Mouse (Mus musculus): ENCODE results near the gene Clptm1. TPM values are rescaled to one million over a fixed set of nuclear protein-coding genes. Genes with fewer than 3 reads are reported as not detected.

The Clptm1 gene
- polyA plus RNA-seq, 1 experiment from 2014 or later = 94.7 TPM

DNA sequence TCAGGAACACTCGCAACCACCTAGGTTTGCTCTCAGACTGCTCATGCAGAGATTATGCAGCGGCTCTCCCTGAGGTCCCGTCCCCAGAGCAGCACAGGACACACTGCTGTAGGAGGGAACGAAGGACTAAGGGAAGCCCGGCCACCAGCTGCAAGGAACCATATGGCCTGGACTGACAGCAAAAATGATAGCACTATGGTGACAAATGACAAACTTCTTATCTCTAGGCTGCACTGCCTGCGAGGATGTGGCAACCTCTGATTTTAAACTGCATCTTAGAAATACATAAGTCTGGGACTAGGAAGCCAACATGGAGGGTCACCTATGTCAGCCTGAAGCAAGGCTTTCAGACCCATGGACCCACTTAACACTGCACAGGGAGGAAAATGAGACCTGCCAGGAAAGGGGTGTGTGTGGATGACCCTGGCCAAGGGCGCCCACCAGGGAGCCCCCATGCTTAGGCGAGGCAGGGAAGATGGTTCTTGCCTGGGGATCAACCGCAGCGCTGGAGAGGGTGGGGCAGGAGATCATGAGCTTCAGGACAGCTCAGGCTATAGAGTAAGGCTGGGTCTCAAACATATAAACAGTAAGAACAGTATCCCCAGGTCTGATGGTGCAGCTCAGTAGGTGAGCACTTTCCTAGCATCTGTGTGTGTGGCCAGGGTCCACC lies 71.6 kb downstream of the Clptm1 start:
- Histone ChIP-seq H3K4me2 (ENCODE audit: low read depth, low read length) (no peak overlapping the region), H3K36me3 (replicated peaks; ENCODE audit: control insufficient read depth, insufficient read depth, low read depth, low read length) (peaks cover 15% of the 10 kb centered on the region), H3K27me3 (ENCODE audit: control insufficient read depth, insufficient read depth, low read length) (no peaks in the 10 kb centered on the region), H3K4me1 (ENCODE audit: control insufficient read depth, insufficient read depth, low read length) (no peaks in the 10 kb centered on the region), H3K27ac (replicated peaks; ENCODE audit: low read depth, low read length) (no peak overlapping the region), H3K9me3 (replicated peaks; ENCODE audit: control insufficient read depth, low read length) (no peaks in the 10 kb centered on the region), H3K4me3 (ENCODE audit: low read depth, low read length) (no peak overlapping the region), H3K9ac (replicated peaks; ENCODE audit: low read length) (no peak overlapping the region)
- ATAC-seq (replicated peaks; ENCODE audit: insufficient number of reproducible peaks, low FRiP score, low TSS enrichment, low read depth) (no peak), DNase-seq (ENCODE audit: low spot score) (no peak)
- 90% methylated on average over 10 of the region's 10 CpGs for WGBS

DNA sequence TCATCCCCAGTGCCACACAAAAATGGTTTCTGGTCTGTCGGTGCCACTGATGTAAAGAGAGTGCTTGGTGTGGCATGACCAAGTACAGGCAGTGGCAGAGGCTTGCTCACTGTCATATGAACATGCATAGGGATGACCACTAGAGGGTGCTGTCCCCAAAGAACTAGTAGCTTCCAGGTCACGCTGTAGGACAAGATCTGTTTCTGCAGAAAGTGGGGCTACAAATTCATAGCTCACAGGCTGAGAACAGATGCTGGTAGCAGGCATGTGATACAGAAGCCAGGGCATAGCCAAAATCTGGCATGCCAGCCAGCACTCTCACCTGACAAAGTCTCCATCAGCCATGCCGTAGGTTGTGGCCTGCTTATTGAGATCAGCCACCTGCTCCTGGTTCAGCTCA lies 74.9 kb downstream of the Clptm1 start:
- H3K4me3 ChIP-seq (ENCODE audit: low read depth, low read length) = no peak overlapping the region
- no peak overlapping the region for H3K27ac ChIP-seq (replicated peaks; ENCODE audit: low read depth, low read length)
- 67% methylated on average over 3 of the region's 3 CpGs for WGBS
- no peak overlapping the region for H3K4me2 ChIP-seq (ENCODE audit: low read depth, low read length)
- no peak overlapping the region for H3K9ac ChIP-seq (replicated peaks; ENCODE audit: low read length)
- H3K36me3 ChIP-seq (replicated peaks; ENCODE audit: control insufficient read depth, insufficient read depth, low read depth, low read length) = peaks cover 33% of the 10 kb centered on the region
- no peaks in the 10 kb centered on the region for H3K4me1 ChIP-seq (ENCODE audit: control insufficient read depth, insufficient read depth, low read length)
- H3K9me3 ChIP-seq (replicated peaks; ENCODE audit: control insufficient read depth, low read length) = no peaks in the 10 kb centered on the region
- no peaks in the 10 kb centered on the region for H3K27me3 ChIP-seq (ENCODE audit: control insufficient read depth, insufficient read depth, low read length)
- peak; percentile 89 for DNase-seq (ENCODE audit: low spot score)
- 0 out of 2 replicates have a peak, but pooled peaks have one; percentile 41 for ATAC-seq (replicated peaks; ENCODE audit: insufficient number of reproducible peaks, low FRiP score, low TSS enrichment, low read depth)

DNA sequence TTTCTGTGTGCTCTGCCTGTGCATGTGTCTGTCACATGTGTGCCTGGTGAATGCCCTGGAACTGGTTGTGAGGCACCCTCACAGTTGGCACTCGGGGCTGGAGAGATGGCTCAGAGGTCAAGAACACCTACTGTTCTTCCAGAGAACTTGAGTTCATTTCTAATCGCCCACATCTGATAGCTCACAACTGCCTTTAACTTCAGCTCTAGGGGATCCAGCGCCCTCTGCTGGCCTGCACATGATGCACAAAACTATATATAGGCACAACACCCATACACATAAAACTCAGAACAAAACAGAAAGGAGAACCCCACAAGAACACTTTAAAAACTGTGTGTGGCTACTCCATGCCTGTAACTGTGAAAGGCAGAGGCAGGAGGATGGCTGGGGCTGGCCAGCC lies 75.6 kb downstream of the Clptm1 start:
- ATAC-seq (replicated peaks; ENCODE audit: insufficient number of reproducible peaks, low FRiP score, low TSS enrichment, low read depth) = no peak
- Histone ChIP-seq H3K4me3 (ENCODE audit: low read depth, low read length) (no peak overlapping the region), H3K27ac (replicated peaks; ENCODE audit: low read depth, low read length) (no peak overlapping the region), H3K4me2 (ENCODE audit: low read depth, low read length) (no peak overlapping the region), H3K9ac (replicated peaks; ENCODE audit: low read length) (no peak overlapping the region), H3K9me3 (replicated peaks; ENCODE audit: control insufficient read depth, low read length) (no peaks in the 10 kb centered on the region), H3K4me1 (ENCODE audit: control insufficient read depth, insufficient read depth, low read length) (no peaks in the 10 kb centered on the region), H3K36me3 (replicated peaks; ENCODE audit: control insufficient read depth, insufficient read depth, low read depth, low read length) (peaks cover 38% of the 10 kb centered on the region), H3K27me3 (ENCODE audit: control insufficient read depth, insufficient read depth, low read length) (no peaks in the 10 kb centered on the region)
- WGBS = 52% methylated on average over 3 of the region's 3 CpGs
- peak; percentile 59 for DNase-seq (ENCODE audit: low spot score)

DNA sequence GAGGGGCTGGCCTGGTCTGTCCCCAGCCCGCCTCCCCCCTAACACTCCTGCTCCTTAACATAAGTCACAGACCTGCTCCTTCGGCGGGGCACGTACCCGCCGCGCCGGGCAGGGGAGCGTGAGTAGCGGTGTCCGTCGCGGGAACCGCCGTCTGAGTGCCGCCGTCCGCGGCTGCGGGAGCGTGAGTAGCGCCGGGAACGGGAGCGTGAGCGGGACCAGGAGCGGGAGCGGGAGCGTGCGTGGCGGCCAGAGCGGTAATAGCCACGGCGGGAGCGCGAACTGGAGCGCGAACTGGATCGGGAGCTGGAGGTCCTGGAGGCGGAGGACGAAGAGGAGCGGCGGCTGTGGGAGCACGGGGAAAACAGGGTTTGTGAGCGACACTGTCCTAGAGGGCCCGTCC lies 78.6 kb downstream of the Clptm1 start:
- Histone ChIP-seq H3K9ac (replicated peaks; ENCODE audit: low read length) (no peak overlapping the region), H3K9me3 (replicated peaks; ENCODE audit: control insufficient read depth, low read length) (no peaks in the 10 kb centered on the region), H3K27ac (replicated peaks; ENCODE audit: low read depth, low read length) (no peak overlapping the region), H3K4me2 (ENCODE audit: low read depth, low read length) (no peak overlapping the region), H3K27me3 (ENCODE audit: control insufficient read depth, insufficient read depth, low read length) (no peaks in the 10 kb centered on the region), H3K4me1 (ENCODE audit: control insufficient read depth, insufficient read depth, low read length) (no peaks in the 10 kb centered on the region), H3K4me3 (ENCODE audit: low read depth, low read length) (no peak overlapping the region), H3K36me3 (replicated peaks; ENCODE audit: control insufficient read depth, insufficient read depth, low read depth, low read length) (peaks cover 39% of the 10 kb centered on the region)
- 73% methylated on average over 46 of the region's 46 CpGs for WGBS
- DNase-seq (ENCODE audit: low spot score) = no peak
- ATAC-seq (replicated peaks; ENCODE audit: insufficient number of reproducible peaks, low FRiP score, low TSS enrichment, low read depth) = no peak

Other genes with a start within 250 kb of the Clptm1 start
- 7.9 and 8.6 TPM in 2 replicates for gene Mark4, start 206.2 kb downstream of the Clptm1 start, polyA plus RNA-seq (2014; fragmentation: Nextera tagmentation; extraction: Ambion mirVana)
- 1.2 and 1.7 TPM in 2 replicates for gene Exoc3l2, start 201.7 kb downstream of the Clptm1 start, polyA plus RNA-seq (2014; fragmentation: Nextera tagmentation; extraction: Ambion mirVana)
- gene Bloc1s3, start 156.7 kb downstream of the Clptm1 start, polyA plus RNA-seq (2014; fragmentation: Nextera tagmentation; extraction: Ambion mirVana) = 2.3 and 2.6 TPM in 2 replicates
- 51.7 and 58.2 TPM in 2 replicates for gene Trappc6a, start 156.6 kb downstream of the Clptm1 start, polyA plus RNA-seq (2014; fragmentation: Nextera tagmentation; extraction: Ambion mirVana)
- 0.08 TPM in 1 of 2 replicates, not detected in the other for gene Nkpd1, start 147.2 kb downstream of the Clptm1 start, polyA plus RNA-seq (2014; fragmentation: Nextera tagmentation; extraction: Ambion mirVana)
- gene Ppp1r37, start 102.0 kb downstream of the Clptm1 start, polyA plus RNA-seq (2014; fragmentation: Nextera tagmentation; extraction: Ambion mirVana) = 3.6 and 3.7 TPM in 2 replicates
- gene Zfp296, start 87.7 kb downstream of the Clptm1 start, polyA plus RNA-seq (2014; fragmentation: Nextera tagmentation; extraction: Ambion mirVana) = 0.22 and 0.31 TPM in 2 replicates
- 158 and 167 TPM in 2 replicates for gene Gemin7, start 87.4 kb downstream of the Clptm1 start, polyA plus RNA-seq (2014; fragmentation: Nextera tagmentation; extraction: Ambion mirVana)
- 36.0 and 37.4 TPM in 2 replicates for gene Clasrp, start 60.5 kb downstream of the Clptm1 start, polyA plus RNA-seq (2014; fragmentation: Nextera tagmentation; extraction: Ambion mirVana)
- gene Relb, start 35.6 kb downstream of the Clptm1 start, polyA plus RNA-seq (2014; fragmentation: Nextera tagmentation; extraction: Ambion mirVana) = 3.8 and 4.3 TPM in 2 replicates
- 0.41 and 0.82 TPM in 2 replicates for gene Apoc2, start 12.9 kb upstream of the Clptm1 start, polyA plus RNA-seq (2014; fragmentation: Nextera tagmentation; extraction: Ambion mirVana)
- gene Gm44805, start 16.4 kb upstream of the Clptm1 start, polyA plus RNA-seq (2014; fragmentation: Nextera tagmentation; extraction: Ambion mirVana) = not detected in 2 replicates
- gene Apoc4, start 16.4 kb upstream of the Clptm1 start, polyA plus RNA-seq (2014; fragmentation: Nextera tagmentation; extraction: Ambion mirVana) = not detected in 2 replicates
- gene Apoc1, start 27.6 kb upstream of the Clptm1 start, polyA plus RNA-seq (2014; fragmentation: Nextera tagmentation; extraction: Ambion mirVana) = 5.4 and 6.1 TPM in 2 replicates
- 180 and 210 TPM in 2 replicates for gene Apoe, start 34.2 kb upstream of the Clptm1 start, polyA plus RNA-seq (2014; fragmentation: Nextera tagmentation; extraction: Ambion mirVana)
- 123 and 131 TPM in 2 replicates for gene Tomm40, start 50.4 kb upstream of the Clptm1 start, polyA plus RNA-seq (2014; fragmentation: Nextera tagmentation; extraction: Ambion mirVana)
- 69.8 and 73.0 TPM in 2 replicates for gene Nectin2, start 85.5 kb upstream of the Clptm1 start, polyA plus RNA-seq (2014; fragmentation: Nextera tagmentation; extraction: Ambion mirVana)
- gene Bcam, start 106.0 kb upstream of the Clptm1 start, polyA plus RNA-seq (2014; fragmentation: Nextera tagmentation; extraction: Ambion mirVana) = 43.8 and 52.0 TPM in 2 replicates
- 1.1 and 1.7 TPM in 2 replicates for gene Cblc, start 131.8 kb upstream of the Clptm1 start, polyA plus RNA-seq (2014; fragmentation: Nextera tagmentation; extraction: Ambion mirVana)
- gene Bcl3, start 157.7 kb upstream of the Clptm1 start, polyA plus RNA-seq (2014; fragmentation: Nextera tagmentation; extraction: Ambion mirVana) = 1.4 and 2.2 TPM in 2 replicates
- gene Gm19345, start 187.0 kb upstream of the Clptm1 start, polyA plus RNA-seq (2014; fragmentation: Nextera tagmentation; extraction: Ambion mirVana) = not detected in 2 replicates
- not detected in 2 replicates for gene Ceacam16, start 196.3 kb upstream of the Clptm1 start, polyA plus RNA-seq (2014; fragmentation: Nextera tagmentation; extraction: Ambion mirVana)
- not detected in 2 replicates for gene Ceacam19, start 222.9 kb upstream of the Clptm1 start, polyA plus RNA-seq (2014; fragmentation: Nextera tagmentation; extraction: Ambion mirVana)

All from embryonic facial prominence, embryonic 11.5 days (tissue).